Mouse (Mus musculus) embryonic facial prominence, embryonic 11.5 days (tissue): ENCODE measurements around the gene Pcgf3. TPM values are rescaled to one million over a fixed set of nuclear protein-coding genes. Genes with fewer than 3 reads are reported as not detected.

ENCODE experiments used
- ATAC-seq: fragments of 200-750 bp; cut with Nextera tagmentation; replicated peaks from 2 replicates; pipeline ENCODE4 v1.8.0; 2017; ENCODE audit warnings: low read depth; ENCODE audit not compliant: insufficient number of reproducible peaks, low FRiP score, low TSS enrichment
- DNase-seq: peaks from one replicate; pipeline ENCODE4 v3.0.0-alpha.2; 2015; ENCODE audit warnings: low spot score
- H3K27ac ChIP-seq: fragments of 300-500 bp; sonication (generic); replicated peaks from 2 replicates; pipeline ENCODE4 v1.5.1; 2014; ENCODE audit warnings: mild to moderate bottlenecking, low read depth, low read length, control low read depth
- H3K27me3 ChIP-seq: fragments of 300-500 bp; sonication (generic); 2 replicates; pipeline ENCODE4 v1.6.1; 2014; ENCODE audit warnings: mild to moderate bottlenecking, low read length, moderate library complexity, mixed read lengths; ENCODE audit not compliant: control insufficient read depth, insufficient read depth
- H3K36me3 ChIP-seq: fragments of 300-500 bp; sonication (generic); replicated peaks from 2 replicates; pipeline ENCODE4 v1.6.1; 2014; ENCODE audit warnings: low read depth, mild to moderate bottlenecking, low read length, moderate library complexity, mixed read lengths; ENCODE audit not compliant: control insufficient read depth, insufficient read depth
- H3K4me1 ChIP-seq: fragments of 300-500 bp; sonication (generic); 2 replicates; pipeline ENCODE4 v1.6.1; 2014; ENCODE audit warnings: low read length, mixed read lengths; ENCODE audit not compliant: control insufficient read depth, insufficient read depth
- H3K4me2 ChIP-seq: fragments of 300-500 bp; sonication (generic); 2 replicates; pipeline ENCODE4 v1.6.1; 2014; ENCODE audit warnings: low read depth, mild to moderate bottlenecking, control low read depth, low read length, moderate library complexity
- H3K4me3 ChIP-seq: fragments of 300-500 bp; sonication (generic); 2 replicates; pipeline ENCODE4 v1.5.1; 2014; ENCODE audit warnings: low read depth, low read length, control low read depth
- H3K9ac ChIP-seq: fragments of 300-500 bp; sonication (generic); replicated peaks from 2 replicates; pipeline ENCODE4 v1.6.1; 2014; ENCODE audit warnings: mild to moderate bottlenecking, control low read depth, low read length
- H3K9me3 ChIP-seq: fragments of 300-500 bp; sonication (generic); replicated peaks from 2 replicates; pipeline ENCODE4 v1.6.1; 2016; ENCODE audit warnings: mild to moderate bottlenecking, low read length, inconsistent platforms, mixed read lengths; ENCODE audit not compliant: control insufficient read depth
- WGBS: fragments of 180-500 bp; shearing (Covaris S2); extraction: QIAGEN DNeasy Blood & Tissue Kit; methylation state at CpG from one replicate; pipeline ENCODE4 v1.1.7; 2014; 5-methylcytosine and 5-hydroxymethylcytosine counted together
- polyA plus RNA-seq: library from polyadenylated mRNA; unstranded; fragments of >200 nt; fragmentation: Nextera tagmentation; extraction: Ambion mirVana; gene quantifications from 2 replicates; pipeline ENCODE4 v1.2.1, GENCODE M21; 2014

Gene Pcgf3
- polyA plus RNA-seq, 1 experiment from 2014 or later: 31.0 TPM

DNA sequence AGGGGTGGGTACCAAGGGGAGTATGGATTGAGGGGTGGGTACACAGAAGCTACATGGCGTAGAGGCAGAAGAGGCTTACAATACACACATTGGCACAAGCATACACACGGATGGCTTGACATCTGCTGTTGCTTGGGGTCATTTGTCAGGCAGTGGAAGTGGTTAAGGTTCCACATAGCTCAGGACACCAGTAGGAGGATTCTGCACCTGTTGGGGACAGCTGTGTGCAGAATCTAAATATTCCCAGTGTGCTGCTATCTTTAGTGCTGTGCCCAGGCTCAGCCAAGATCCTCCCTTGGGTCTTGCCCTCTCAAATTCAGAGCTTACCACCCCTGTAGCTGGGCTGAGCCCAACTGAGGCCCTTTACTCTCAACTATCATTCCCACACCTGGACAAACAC is 24.9 kb upstream of the Pcgf3 start:
- Histone ChIP-seq H3K36me3 (no peaks in the 10 kb centered on the region; the same call in none of the 2 replicates), H3K4me1 (peaks cover 2% of the 10 kb centered on the region), H3K9me3 (no peaks in the 10 kb centered on the region), H3K4me2 (no peak overlapping the region), H3K27ac (no peak overlapping the region), H3K9ac (no peak overlapping the region), H3K4me3 (no peak overlapping the region), H3K27me3 (no peaks in the 10 kb centered on the region)
- WGBS: 74% methylated on average over 2 of the region's 2 CpGs
- ATAC-seq: no peak
- no peak for DNase-seq

DNA sequence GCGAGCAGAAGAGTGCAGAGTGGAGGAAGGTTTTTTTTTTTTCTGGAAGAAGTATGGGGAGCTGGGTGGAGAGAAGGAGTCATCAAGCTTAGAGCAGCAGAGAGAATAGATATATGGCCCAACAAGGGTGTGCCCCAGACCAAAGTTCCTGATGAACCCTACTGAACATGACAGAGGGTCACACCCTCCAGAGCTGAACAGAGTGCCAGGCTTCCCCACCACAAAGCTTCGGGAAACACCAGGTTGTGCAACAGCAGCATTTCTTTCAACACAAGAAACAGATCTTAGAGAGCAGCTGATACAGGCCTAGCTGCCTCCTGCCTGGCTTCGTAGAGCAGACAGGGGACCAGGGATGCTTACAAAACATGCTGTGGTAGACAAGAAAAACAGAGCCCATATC is 14.1 kb upstream of the Pcgf3 start:
- ATAC-seq (no peak), DNase-seq (no peak)
- peaks cover 5% of the 10 kb centered on the region; the same call in 1 of the 2 replicates for H3K27me3 ChIP-seq
- H3K4me1 ChIP-seq: no peaks in the 10 kb centered on the region
- H3K36me3 ChIP-seq: no peaks in the 10 kb centered on the region
- H3K4me3 ChIP-seq: no peak overlapping the region
- H3K9ac ChIP-seq: no peak overlapping the region
- no peaks in the 10 kb centered on the region for H3K9me3 ChIP-seq
- H3K27ac ChIP-seq: no peak overlapping the region
- WGBS: 86% methylated on average over 3 of the region's 3 CpGs
- H3K4me2 ChIP-seq: no peak overlapping the region

DNA sequence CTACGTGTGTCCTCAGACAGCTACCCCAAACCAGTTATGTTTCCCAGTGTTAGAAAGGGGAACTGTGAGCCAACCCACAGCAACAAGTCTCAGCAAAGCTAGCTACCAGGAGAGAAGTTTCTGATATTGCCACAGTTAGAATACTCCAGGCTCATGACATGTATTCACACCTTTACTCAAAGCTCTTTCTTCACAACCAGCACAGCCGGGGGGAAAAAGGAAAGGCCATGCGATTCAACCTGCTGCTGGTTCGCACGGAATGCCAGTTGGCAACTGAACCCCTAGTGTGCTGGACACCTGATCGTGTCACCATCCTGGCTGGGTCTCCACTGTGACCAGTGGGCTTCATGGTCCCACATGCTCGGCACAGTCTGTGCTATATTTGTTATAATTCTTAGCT is 13.2 kb upstream of the Pcgf3 start:
- no peak overlapping the region for H3K4me3 ChIP-seq
- H3K27me3 ChIP-seq: peaks cover 5% of the 10 kb centered on the region; the same call in 1 of the 2 replicates
- ATAC-seq (no peak), DNase-seq (no peak)
- H3K9me3 ChIP-seq: no peaks in the 10 kb centered on the region
- no peaks in the 10 kb centered on the region for H3K36me3 ChIP-seq
- 86% methylated on average over 7 of the region's 7 CpGs for WGBS
- H3K27ac ChIP-seq: no peak overlapping the region
- no peak overlapping the region for H3K9ac ChIP-seq
- no peak overlapping the region for H3K4me2 ChIP-seq
- H3K4me1 ChIP-seq: no peaks in the 10 kb centered on the region

DNA sequence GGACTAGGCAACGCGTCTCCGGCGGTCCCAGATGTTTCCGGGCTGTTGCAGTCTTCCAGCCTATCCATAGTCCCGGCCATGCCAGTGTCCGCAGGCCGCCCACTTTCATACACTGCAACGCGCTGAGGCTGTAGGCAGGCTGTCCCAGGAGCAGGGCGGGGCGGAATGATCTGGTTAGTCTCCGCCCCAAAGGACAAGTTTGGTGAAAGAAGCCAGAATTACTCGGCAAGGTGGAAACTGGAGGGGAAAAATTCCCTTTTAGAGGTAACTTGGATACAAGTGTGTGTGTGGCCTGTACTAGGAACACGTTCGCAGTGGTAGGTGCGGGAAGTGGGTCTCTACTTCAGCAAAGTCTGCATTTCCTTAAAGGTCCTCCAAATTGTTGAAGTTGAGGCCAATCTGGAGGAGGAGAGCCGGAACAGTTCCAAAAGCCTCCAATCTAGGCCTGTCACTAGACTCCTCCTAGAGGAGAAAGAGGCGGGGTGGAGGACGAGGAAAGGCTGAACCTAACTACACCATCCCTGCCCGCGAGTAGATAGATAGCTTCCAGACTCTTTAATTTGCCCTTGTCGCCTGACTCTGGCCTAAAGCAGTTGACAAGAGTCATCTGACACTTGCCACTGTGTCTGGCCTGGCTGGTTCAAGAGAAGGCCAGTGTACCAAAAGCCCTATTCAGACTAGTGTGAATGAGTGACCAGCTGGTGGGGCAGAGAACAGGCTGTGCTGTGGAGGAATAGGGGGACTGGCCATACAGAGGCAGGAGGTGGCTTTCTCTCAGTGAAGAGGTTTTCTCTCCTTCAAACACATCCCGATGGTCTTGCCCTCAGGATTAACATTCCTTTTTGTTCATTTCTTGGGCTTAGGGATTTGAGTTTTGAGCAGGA is 12.0 kb upstream of the Pcgf3 start, which contains the start of gene Mfsd7a:
Gene Mfsd7a, minus strand, starts transcription at position 107 of the 884 bp plus-strand sequence.
- Histone ChIP-seq H3K4me3 (peak within 1 kb of the TSS; percentile 31), H3K4me1 (no peaks in the 10 kb centered on the region), H3K27ac (no peak within 1 kb of the TSS), H3K4me2 (peak within 1 kb of the TSS; percentile 54), H3K36me3 (no peaks in the 10 kb centered on the region), H3K9me3 (no peaks in the 10 kb centered on the region), H3K27me3 (peaks cover 5% of the 10 kb centered on the region; the same call in 1 of the 2 replicates), H3K9ac (peak within 1 kb of the TSS; percentile 41)
- 15% methylated on average over 24 of the region's 24 CpGs for WGBS
- peak; percentile 72 for DNase-seq
- peak; percentile 87 for ATAC-seq

DNA sequence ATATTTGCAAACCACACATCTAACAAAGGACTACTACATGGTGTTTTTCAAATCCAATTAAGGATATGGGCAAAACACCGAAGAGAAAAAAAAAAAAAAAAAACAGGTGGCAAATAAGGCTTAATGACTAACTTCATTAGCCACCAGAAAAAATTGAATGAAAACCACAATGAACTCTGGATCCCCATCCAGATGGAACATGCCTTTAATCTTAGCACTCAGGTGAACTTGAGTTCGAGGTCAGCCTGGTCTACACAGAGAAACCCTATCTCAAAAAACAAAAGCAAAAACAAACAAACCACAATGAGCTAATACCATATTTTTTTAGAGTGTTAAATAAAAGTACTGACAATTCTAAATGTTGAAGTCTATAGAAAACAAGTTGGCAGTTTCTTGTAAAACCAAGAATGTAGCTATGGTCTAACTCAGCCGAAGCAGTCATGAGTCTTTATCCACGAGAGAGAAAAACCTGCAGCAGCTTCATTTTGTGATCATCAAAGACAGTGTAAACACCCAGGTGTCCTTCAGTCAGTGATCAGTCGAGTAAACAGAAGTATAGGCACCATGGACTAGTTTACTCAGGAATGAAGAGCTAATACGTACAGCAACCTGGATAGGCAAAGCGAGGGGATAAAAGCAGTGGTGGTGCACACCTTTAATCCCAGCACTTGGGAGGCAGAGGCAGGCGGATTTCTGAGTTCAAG is 10.0 kb upstream of the Pcgf3 start:
- 78% methylated on average over 8 of the region's 8 CpGs for WGBS
- DNase-seq (no peak), ATAC-seq (no peak)
- H3K4me3 ChIP-seq: no peak overlapping the region
- H3K4me2 ChIP-seq: no peak overlapping the region
- H3K9ac ChIP-seq: no peak overlapping the region
- H3K27me3 ChIP-seq: peaks cover 5% of the 10 kb centered on the region; the same call in 1 of the 2 replicates
- no peak overlapping the region for H3K27ac ChIP-seq
- no peaks in the 10 kb centered on the region for H3K9me3 ChIP-seq
- no peaks in the 10 kb centered on the region for H3K36me3 ChIP-seq
- no peaks in the 10 kb centered on the region for H3K4me1 ChIP-seq

DNA sequence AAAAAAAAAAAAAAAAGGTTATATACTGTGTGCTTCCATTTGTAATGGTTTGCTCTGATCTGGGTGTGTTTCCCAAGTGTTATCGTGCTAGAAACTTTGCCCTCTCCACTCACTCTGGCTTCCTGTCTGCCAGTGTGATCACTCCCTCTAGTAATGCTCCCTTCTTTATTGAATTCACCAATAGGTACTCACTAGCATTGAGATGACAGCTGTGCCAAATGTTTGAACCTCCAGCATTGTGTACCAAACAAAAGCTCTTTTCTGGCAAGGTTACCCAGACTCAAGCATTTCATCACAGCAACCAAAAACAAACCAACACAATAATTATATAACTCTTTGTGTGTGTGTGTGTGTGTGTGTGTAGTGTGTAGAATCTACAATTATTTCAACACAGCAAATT is 9.4 kb upstream of the Pcgf3 start:
- DNase-seq: no peak

DNA sequence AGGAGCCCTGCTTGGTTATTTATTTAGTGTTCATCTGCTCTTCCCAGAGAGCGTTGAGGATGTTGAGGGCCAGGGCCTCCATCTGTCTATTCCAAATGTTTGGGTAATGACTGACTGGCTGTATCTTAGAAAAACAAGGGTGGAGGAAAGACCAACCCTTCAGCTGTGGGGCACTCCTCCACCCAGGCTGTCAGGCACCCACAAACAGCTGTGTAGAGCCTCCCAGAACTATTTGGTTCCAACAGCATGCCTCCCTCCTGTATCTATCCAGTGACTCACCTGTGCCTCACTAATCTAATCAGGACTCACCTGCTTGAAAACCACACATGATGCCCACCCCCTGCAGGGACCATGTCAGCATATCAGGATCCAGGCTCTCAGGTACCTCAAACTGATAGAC is 8.6 kb upstream of the Pcgf3 start:
- H3K27ac ChIP-seq: no peak overlapping the region
- no peak for ATAC-seq
- no peak overlapping the region for H3K4me2 ChIP-seq
- no peaks in the 10 kb centered on the region for H3K9me3 ChIP-seq
- H3K4me1 ChIP-seq: no peaks in the 10 kb centered on the region
- 80% methylated on average over 1 of the region's 1 CpGs for WGBS
- H3K4me3 ChIP-seq: no peak overlapping the region
- peaks cover 5% of the 10 kb centered on the region; the same call in 1 of the 2 replicates for H3K27me3 ChIP-seq
- DNase-seq: no peak
- H3K36me3 ChIP-seq: no peaks in the 10 kb centered on the region
- no peak overlapping the region for H3K9ac ChIP-seq

More for the DNA sequence above, 9.4 kb upstream of the Pcgf3 start:
- 75% methylated on average over 1 of the region's 1 CpGs for WGBS
- H3K36me3 ChIP-seq: no peaks in the 10 kb centered on the region
- H3K9ac ChIP-seq: no peak overlapping the region
- H3K4me1 ChIP-seq: no peaks in the 10 kb centered on the region
- H3K27ac ChIP-seq: no peak overlapping the region
- H3K4me2 ChIP-seq: no peak overlapping the region
- H3K4me3 ChIP-seq: no peak overlapping the region
- H3K9me3 ChIP-seq: no peaks in the 10 kb centered on the region
- peaks cover 5% of the 10 kb centered on the region; the same call in 1 of the 2 replicates for H3K27me3 ChIP-seq
- ATAC-seq: no peak

DNA sequence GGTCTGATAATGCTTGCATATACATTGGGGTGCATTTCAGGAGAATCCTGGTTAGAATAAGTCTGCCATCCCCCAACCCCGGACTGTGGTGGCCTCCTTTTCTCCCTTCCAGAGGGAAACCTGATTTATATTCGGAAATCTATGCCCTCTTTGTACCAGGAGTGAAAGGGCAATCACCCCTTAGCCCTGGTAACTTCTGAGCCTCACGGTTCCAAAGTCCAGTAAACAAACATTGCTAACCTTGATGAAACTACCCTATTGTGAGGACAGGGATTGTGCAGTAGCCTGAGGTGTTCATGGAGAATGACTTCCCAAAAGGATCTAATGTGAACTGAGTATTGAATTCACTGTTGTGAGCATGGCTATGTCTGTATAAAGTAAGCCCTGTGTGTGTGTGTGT is 6.9 kb upstream of the Pcgf3 start:
- no peak overlapping the region for H3K4me3 ChIP-seq
- no peak overlapping the region for H3K9ac ChIP-seq
- no peak overlapping the region for H3K4me2 ChIP-seq
- DNase-seq: no peak
- H3K36me3 ChIP-seq: no peaks in the 10 kb centered on the region
- no peaks in the 10 kb centered on the region for H3K9me3 ChIP-seq
- H3K27me3 ChIP-seq: no peaks in the 10 kb centered on the region
- WGBS: 41% methylated on average over 3 of the region's 3 CpGs
- ATAC-seq: no peak
- H3K27ac ChIP-seq: no peak overlapping the region
- no peaks in the 10 kb centered on the region for H3K4me1 ChIP-seq
